Mouse (Mus musculus): Measurements from ENCODE around the gene Crabp1.

DNA sequence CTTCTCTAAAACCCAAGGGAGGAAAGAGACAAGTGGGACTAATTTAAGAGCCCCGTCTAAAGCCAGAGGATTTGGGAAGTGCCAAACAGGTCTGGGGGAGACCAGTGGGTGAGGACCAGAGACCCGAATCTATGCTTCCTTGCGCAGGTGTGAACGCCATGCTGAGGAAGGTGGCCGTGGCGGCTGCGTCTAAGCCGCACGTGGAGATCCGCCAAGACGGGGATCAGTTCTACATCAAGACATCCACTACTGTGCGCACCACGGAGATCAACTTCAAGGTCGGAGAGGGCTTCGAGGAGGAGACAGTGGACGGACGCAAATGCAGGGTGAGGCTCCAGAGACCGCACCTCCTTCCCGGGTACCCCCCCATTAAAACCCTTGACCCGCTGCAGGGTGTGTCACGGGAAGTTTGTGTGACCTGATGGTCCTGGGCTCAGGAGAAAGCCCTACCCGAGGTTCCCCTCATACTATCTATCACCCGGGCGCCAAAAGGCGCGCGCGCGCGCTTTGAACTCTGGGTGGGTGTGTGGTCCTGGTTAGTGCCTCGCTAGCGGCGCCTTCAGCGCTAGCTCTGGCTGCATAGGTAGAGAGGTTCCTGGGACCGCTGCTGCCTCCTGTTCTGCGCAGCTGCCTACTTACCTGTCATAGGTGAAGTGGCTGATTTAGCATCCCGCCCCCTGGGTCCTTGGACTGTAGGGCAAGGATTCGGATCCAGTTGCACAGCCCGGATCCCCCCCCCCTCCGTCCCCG lies 963 bp downstream of the Crabp1 start:
- no peak for TF ChIP-seq CTCF (IDR thresholded peaks at IDR 0.05; ENCODE audit: low read depth)
- no peak for TF ChIP-seq EP300 (optimal IDR thresholded peaks at IDR 0.05)
